Mouse (Mus musculus) B cell, adult 2 months (primary cell): ENCODE data around the gene Lyl1.
A peak's percentile ranks its signal among the peaks of the same experiment; 100 is the strongest.

Source experiments
- DNase-seq, 2 experiments: peaks; one replicate each; pipeline ENCODE4 v3.0.0; 2022

Gene Lyl1

DNA sequence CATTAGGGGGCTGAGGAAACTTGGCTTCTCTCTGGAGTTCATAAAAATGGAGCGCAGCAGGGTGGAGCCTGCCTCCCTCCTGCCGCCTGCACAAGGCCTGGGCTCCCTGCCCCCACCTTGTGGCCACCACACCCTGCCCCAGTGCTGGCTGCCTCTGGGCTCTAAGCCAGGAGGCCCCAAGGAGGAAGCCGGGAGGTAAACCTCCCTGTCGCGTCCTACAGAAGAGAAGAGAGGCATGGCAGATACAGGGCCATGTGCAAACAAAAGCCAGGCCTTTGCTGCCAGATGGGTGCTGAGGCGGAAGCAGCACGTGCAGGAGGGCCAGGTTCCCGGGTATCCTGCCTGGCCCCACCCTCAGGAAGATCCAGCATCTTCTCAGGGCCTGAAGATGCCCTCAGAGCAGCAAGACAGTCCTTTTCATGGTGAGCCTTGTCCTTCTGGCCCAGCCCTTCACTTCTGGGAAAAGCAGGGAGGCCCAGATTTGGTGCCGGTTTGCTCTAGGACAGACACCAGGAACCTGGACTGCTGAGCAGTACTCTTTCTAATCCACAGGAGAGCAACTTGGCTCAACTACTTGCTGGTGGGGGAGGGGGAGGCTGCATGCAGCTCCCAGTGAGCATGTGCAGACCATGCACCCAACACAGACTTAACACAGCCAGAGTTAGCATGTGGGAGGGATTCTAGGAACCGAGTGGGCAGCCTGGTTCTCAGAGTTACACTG is 21.8 kb downstream of the Lyl1 start, which contains the start of gene G430095P16Rik:
Gene G430095P16Rik (plus strand): TSS at position 158 of the 721 bp plus-strand sequence.
- DNase-seq: peak; percentile 41 to 47

GRCm38 (mm10) chr8:84723571-84723900 is 22.3 kb downstream of the Lyl1 start:
- DNase-seq: no peak

- DNase-seq: no peak
Observed at GRCm38 (mm10) chr8:84724683-84725082, 23.4 kb downstream of the Lyl1 start.

DNA sequence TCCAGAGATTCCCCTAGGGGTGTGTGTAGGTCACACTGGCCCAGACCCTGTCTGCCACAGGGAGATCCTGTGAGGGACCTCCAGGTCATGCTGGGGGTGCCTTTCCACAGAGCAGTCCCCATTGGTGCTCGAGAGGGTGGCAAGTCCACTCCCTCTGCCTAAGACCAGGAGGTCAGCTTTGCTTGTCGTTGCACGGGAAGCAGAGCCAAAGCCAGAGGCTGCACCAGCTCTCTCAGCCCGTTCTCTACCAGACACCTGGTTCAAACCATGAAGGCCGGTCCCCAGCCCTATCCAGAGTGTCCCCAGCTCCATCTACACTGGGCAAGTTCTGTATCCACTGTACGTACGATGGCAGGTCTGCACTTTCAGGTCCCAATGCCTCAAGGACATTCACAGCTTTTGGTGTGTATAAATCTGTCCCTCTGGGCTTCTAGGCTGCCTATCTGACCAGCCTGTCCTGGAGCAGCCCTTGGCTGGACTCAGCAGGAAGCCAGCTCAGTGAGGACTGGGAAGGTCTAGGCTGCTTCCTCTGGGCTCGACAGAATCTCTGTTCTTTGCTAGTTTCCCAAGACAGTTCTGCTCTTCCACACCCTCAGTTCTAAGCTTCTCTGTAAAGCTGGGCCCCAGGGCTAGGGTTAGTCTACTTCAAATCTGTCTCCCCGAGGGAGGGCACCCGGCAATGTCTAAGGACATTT is 24.1 kb downstream of the Lyl1 start:
- no peak for DNase-seq

GRCm38 (mm10) chr8:84725941-84726259 is 24.6 kb downstream of the Lyl1 start:
- no peak for DNase-seq

GRCm38 (mm10) chr8:84728474-84728873 is 27.2 kb downstream of the Lyl1 start:
- DNase-seq: no peak

DNA sequence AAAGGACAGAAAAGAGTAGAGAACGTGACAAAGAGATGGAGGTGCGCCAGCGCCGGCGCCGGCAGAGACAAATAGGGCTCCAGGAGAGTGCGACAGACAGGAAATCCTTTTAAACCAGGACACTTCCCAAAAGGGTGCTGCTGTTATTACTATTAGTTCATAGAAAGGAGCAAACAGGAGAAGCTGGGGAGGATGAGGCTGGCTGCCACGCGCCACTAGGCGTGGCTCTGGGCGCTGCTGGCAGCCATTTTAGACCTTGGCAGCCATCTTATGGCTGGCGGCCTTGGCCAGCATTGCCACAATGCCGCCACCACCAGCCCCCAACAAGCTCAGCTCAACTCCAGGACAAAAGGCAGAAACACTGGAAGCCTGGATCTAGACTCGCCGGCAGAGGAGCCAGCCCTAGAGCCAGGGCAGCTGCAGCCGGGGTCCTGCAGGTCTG is 28.7 kb downstream of the Lyl1 start:
- DNase-seq: no peak

- no peak for DNase-seq
Observed at GRCm38 (mm10) chr8:84730541-84731370, 29.5 kb downstream of the Lyl1 start.

- DNase-seq: no peak
Observed at GRCm38 (mm10) chr8:84731371-84732177, 30.3 kb downstream of the Lyl1 start.

DNA sequence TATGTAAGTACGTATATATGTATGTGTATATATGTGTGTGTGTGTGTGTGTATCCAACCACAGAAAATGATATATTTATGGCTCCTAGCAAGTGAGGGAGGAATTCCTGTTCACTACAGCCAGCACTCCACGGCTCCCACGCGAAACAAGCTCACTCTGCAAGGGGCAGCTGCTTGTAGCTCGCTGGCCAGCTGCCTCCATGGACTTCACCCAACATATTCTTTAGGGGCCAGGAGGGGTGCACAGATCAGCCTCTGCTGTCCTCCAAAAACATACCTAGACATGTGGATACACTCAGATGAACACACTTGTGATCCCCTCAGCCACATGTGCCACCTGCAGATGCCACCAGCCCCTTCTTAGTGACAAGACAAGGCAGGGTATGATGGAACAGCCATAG is 31.3 kb downstream of the Lyl1 start:
- DNase-seq: no peak

DNA sequence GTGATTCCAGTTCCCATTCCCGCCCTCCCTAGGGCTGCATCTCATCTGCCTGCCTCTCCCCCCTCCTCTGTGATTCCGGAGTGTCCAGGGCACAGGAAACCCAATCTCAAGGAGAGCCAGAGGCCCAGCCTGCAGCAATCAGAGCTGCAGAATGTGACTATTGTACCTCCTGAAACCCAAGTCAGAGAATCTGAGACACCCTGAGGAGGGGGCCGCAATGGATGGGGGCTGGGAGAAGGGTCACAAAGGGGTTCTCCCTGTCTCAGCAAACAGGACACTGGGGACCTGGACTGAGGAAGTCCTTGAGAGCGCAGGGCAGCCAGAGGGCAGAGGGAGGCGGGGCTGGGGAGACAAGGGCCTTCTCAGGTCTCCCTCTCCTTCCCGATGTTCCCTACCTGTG is 31.7 kb downstream of the Lyl1 start:
- DNase-seq: no peak

GRCm38 (mm10) chr8:84733959-84734358 is 32.7 kb downstream of the Lyl1 start:
- no peak for DNase-seq

- no peak for DNase-seq
Observed at GRCm38 (mm10) chr8:84734680-84735079, 33.4 kb downstream of the Lyl1 start.

- DNase-seq: no peak
Observed at GRCm38 (mm10) chr8:84735597-84735996, 34.3 kb downstream of the Lyl1 start.

DNA sequence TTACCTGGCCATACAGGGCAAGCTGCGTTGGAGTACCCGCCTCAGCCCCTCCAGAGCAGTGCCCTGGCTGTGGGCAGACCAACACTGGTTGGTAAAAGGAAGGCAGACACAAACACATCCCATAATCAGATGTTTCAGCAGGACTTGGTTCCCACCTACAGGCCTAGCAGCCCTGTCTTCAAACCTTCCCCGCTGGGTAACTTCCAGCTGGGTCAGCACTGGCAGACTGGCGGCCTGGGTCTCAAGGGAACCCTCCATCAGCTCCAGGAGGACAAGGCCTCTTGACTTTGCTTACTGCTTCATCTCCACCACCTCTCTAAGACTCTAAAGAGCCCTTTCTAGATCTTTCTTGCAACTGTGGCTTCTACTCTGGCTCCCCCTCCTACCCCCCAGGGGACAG is 35.3 kb downstream of the Lyl1 start:
- no peak for DNase-seq

- DNase-seq: peak; percentile 84
Observed at GRCm38 (mm10) chr8:84737608-84738007, 36.4 kb downstream of the Lyl1 start.

- no peak for DNase-seq
Observed at GRCm38 (mm10) chr8:84738266-84738665, 37.0 kb downstream of the Lyl1 start.

DNA sequence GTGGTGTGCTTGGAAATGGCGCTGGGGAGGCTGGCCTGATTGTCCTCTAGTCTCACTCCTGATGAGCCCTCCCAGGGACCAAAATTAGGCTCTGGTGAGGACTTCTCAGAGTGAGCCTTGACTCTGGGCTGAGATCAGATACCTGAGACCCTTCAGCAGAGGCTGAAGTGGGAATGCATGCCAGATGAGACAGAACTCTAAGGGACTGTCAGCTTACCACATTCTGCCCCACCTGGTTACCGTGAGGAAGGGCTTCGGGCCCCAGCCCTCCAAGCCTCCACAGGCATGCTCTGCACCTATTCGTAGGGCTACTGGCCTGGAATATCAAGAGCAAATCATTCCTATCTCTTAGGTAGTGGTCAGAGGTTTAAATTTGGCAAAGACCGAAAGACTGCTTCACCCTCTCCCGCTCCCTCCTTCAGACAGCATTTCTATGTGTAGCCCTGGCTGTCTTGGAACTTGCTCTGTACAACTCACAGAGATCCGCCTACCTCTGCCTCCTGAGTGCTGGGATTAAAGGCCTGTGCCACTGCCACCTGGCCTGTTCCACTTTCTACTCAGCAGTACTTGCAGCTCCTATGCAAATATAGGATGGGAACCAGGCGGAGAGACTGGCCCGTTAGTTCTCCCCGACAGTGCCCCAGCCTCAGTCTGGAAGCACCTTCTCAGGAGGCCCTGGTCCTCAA is 37.6 kb downstream of the Lyl1 start:
- DNase-seq: no peak

GRCm38 (mm10) chr8:84739401-84739742 is 38.1 kb downstream of the Lyl1 start:
- DNase-seq: no peak

- no peak for DNase-seq
Observed at GRCm38 (mm10) chr8:84740895-84741843, 39.9 kb downstream of the Lyl1 start.
